Mouse (Mus musculus) hindbrain, embryonic 13.5 days (tissue): ENCODE data around the gene Rbbp4. TPM values are rescaled to one million over a fixed set of nuclear protein-coding genes. Genes with fewer than 3 reads are reported as not detected.

Experiments used
- ATAC-seq: fragments of 200-750 bp; cut with Nextera tagmentation; 2 replicates; pipeline ENCODE4 v1.8.0; 2017; ENCODE audit warnings: moderate TSS enrichment; ENCODE audit not compliant: low FRiP score
- H3K27ac ChIP-seq: fragments of 300-500 bp; sonication (generic); 2 replicates; pipeline ENCODE4 v1.5.1; 2015; ENCODE audit warnings: inconsistent platforms, mild to moderate bottlenecking, moderate library complexity
- H3K27me3 ChIP-seq: fragments of 300-500 bp; sonication (generic); 2 replicates; pipeline ENCODE4 v1.6.1; 2015; ENCODE audit warnings: mild to moderate bottlenecking, inconsistent platforms
- H3K36me3 ChIP-seq: fragments of 300-500 bp; sonication (generic); 2 replicates; pipeline ENCODE4 v1.6.1; 2015; ENCODE audit warnings: mild to moderate bottlenecking, inconsistent platforms
- H3K4me1 ChIP-seq: fragments of 300-500 bp; sonication (generic); replicated peaks from 2 replicates; pipeline ENCODE4 v1.6.1; 2015; ENCODE audit warnings: inconsistent platforms
- H3K4me2 ChIP-seq: fragments of 300-500 bp; sonication (generic); 2 replicates; pipeline ENCODE4 v1.6.1; 2015; ENCODE audit warnings: inconsistent platforms, mild to moderate bottlenecking, moderate library complexity
- H3K4me3 ChIP-seq: fragments of 300-500 bp; sonication (generic); 2 replicates; pipeline ENCODE4 v1.5.1; 2015; ENCODE audit warnings: mild to moderate bottlenecking, inconsistent platforms
- H3K9ac ChIP-seq: fragments of 300-500 bp; sonication (generic); 2 replicates; pipeline ENCODE4 v1.6.1; 2015; ENCODE audit warnings: mild to moderate bottlenecking, inconsistent platforms
- H3K9me3 ChIP-seq: fragments of 300-500 bp; sonication (generic); 2 replicates; pipeline ENCODE4 v1.6.1; 2016; ENCODE audit warnings: inconsistent platforms
- WGBS: fragments of 180-500 bp; shearing (Covaris S2); methylation state at CpG from one replicate; pipeline ENCODE4 v1.1.7; 2015; 5-methylcytosine and 5-hydroxymethylcytosine counted together
- polyA plus RNA-seq: library from polyadenylated mRNA; unstranded; fragments of >200 nt; fragmentation: Nextera tagmentation; extraction: Ambion mirVana; gene quantifications from 2 replicates; pipeline ENCODE4 v1.2.1, GENCODE M21; 2015

Rbbp4 gene
- polyA plus RNA-seq, 1 experiment from 2014 or later = 373 TPM

GRCm38 (mm10) chr4:129286683-129287471 is 48.3 kb downstream of the Rbbp4 start:
- Histone ChIP-seq H3K27ac (no peak overlapping the region; the same call in 1 of the 2 replicates), H3K4me2 (peak overlapping the region; percentile 88), H3K27me3 (peaks cover 30% of the 10 kb centered on the region), H3K9ac (peak overlapping the region; percentile 75), H3K9me3 (no peaks in the 10 kb centered on the region), H3K4me1 (peaks cover 22% of the 10 kb centered on the region), H3K4me3 (peak overlapping the region; percentile 51), H3K36me3 (no peaks in the 10 kb centered on the region)
- ATAC-seq = no peak
- 2% methylated on average over 28 of the region's 28 CpGs for WGBS

GRCm38 (mm10) chr4:129286001-129286682 is 49.0 kb downstream of the Rbbp4 start:
- Histone ChIP-seq H3K9ac (0 out of 2 replicates have a peak overlapping the region, but pooled peaks have one; percentile 75), H3K9me3 (no peaks in the 10 kb centered on the region), H3K4me3 (peak overlapping the region; percentile 51), H3K27ac (no peak overlapping the region; the same call in 1 of the 2 replicates), H3K27me3 (peaks cover 30% of the 10 kb centered on the region), H3K36me3 (no peaks in the 10 kb centered on the region), H3K4me1 (peaks cover 22% of the 10 kb centered on the region), H3K4me2 (peak overlapping the region; percentile 88)
- ATAC-seq = no peak
- 69% methylated on average over 5 of the region's 5 CpGs for WGBS

- no peak overlapping the region for H3K4me3 ChIP-seq
- no peaks in the 10 kb centered on the region for H3K9me3 ChIP-seq
- peaks cover 22% of the 10 kb centered on the region for H3K4me1 ChIP-seq
- ATAC-seq = no peak
- peaks cover 30% of the 10 kb centered on the region for H3K27me3 ChIP-seq
- no peak overlapping the region for H3K27ac ChIP-seq
- WGBS = 93% methylated on average over 2 of the region's 2 CpGs
- no peak overlapping the region for H3K9ac ChIP-seq
- H3K36me3 ChIP-seq = no peaks in the 10 kb centered on the region
- H3K4me2 ChIP-seq = no peak overlapping the region
Observed at GRCm38 (mm10) chr4:129284685-129285084, 50.5 kb downstream of the Rbbp4 start.

GRCm38 (mm10) chr4:129283226-129283625 is 51.9 kb downstream of the Rbbp4 start:
- Histone ChIP-seq H3K4me3 (no peak overlapping the region), H3K36me3 (no peaks in the 10 kb centered on the region), H3K4me1 (peaks cover 22% of the 10 kb centered on the region), H3K27ac (no peak overlapping the region), H3K4me2 (no peak overlapping the region), H3K9ac (no peak overlapping the region), H3K9me3 (no peaks in the 10 kb centered on the region), H3K27me3 (peaks cover 27% of the 10 kb centered on the region)
- WGBS = 86% methylated on average over 5 of the region's 5 CpGs
- ATAC-seq = no peak

- no peaks in the 10 kb centered on the region for H3K9me3 ChIP-seq
- H3K9ac ChIP-seq = no peak overlapping the region
- no peak for ATAC-seq
- H3K27ac ChIP-seq = no peak overlapping the region
- H3K4me2 ChIP-seq = no peak overlapping the region
- H3K27me3 ChIP-seq = peaks cover 23% of the 10 kb centered on the region
- H3K4me3 ChIP-seq = no peak overlapping the region
- WGBS = 83% methylated on average over 5 of the region's 5 CpGs
- H3K36me3 ChIP-seq = no peaks in the 10 kb centered on the region
- H3K4me1 ChIP-seq = peaks cover 22% of the 10 kb centered on the region
Observed at GRCm38 (mm10) chr4:129282786-129283185, 52.4 kb downstream of the Rbbp4 start.

GRCm38 (mm10) chr4:129276453-129276865 is 58.7 kb downstream of the Rbbp4 start:
- Histone ChIP-seq H3K4me1 (peaks cover 4% of the 10 kb centered on the region; the same call in 1 of the 2 replicates), H3K27me3 (no peaks in the 10 kb centered on the region), H3K27ac (no peak overlapping the region), H3K4me2 (no peak overlapping the region), H3K9me3 (no peaks in the 10 kb centered on the region), H3K36me3 (no peaks in the 10 kb centered on the region), H3K4me3 (no peak overlapping the region), H3K9ac (no peak overlapping the region)
- peak; percentile 46; the same call in 1 of the 2 replicates for ATAC-seq
- WGBS = 2% methylated on average over 18 of the region's 18 CpGs

GRCm38 (mm10) chr4:129272756-129273046 is 62.5 kb downstream of the Rbbp4 start:
- Histone ChIP-seq H3K27ac (no peak overlapping the region), H3K4me1 (peaks cover 4% of the 10 kb centered on the region; the same call in 1 of the 2 replicates), H3K9ac (no peak overlapping the region), H3K4me3 (no peak overlapping the region), H3K4me2 (no peak overlapping the region), H3K9me3 (no peaks in the 10 kb centered on the region), H3K36me3 (no peaks in the 10 kb centered on the region), H3K27me3 (no peaks in the 10 kb centered on the region)
- 40% methylated on average over 5 of the region's 5 CpGs for WGBS
- no peak for ATAC-seq

- WGBS = 22% methylated on average over 15 of the region's 15 CpGs
- H3K27ac ChIP-seq = no peak overlapping the region
- H3K4me3 ChIP-seq = no peak overlapping the region
- no peaks in the 10 kb centered on the region for H3K9me3 ChIP-seq
- ATAC-seq = no peak
- no peak overlapping the region for H3K4me2 ChIP-seq
- no peaks in the 10 kb centered on the region for H3K36me3 ChIP-seq
- no peak overlapping the region for H3K9ac ChIP-seq
- no peaks in the 10 kb centered on the region for H3K27me3 ChIP-seq
- H3K4me1 ChIP-seq = peaks cover 4% of the 10 kb centered on the region; the same call in 1 of the 2 replicates
Observed at GRCm38 (mm10) chr4:129271991-129272755, 63.0 kb downstream of the Rbbp4 start.

GRCm38 (mm10) chr4:129268698-129269097 is 66.5 kb downstream of the Rbbp4 start:
- no peaks in the 10 kb centered on the region for H3K27me3 ChIP-seq
- H3K4me1 ChIP-seq = peaks cover 12% of the 10 kb centered on the region; the same call in 1 of the 2 replicates
- H3K36me3 ChIP-seq = no peaks in the 10 kb centered on the region
- no peak for ATAC-seq
- no peak overlapping the region for H3K4me2 ChIP-seq
- no peaks in the 10 kb centered on the region for H3K9me3 ChIP-seq
- no peak overlapping the region for H3K27ac ChIP-seq
- H3K4me3 ChIP-seq = no peak overlapping the region
- WGBS = 57% methylated on average over 1 of the region's 1 CpGs
- H3K9ac ChIP-seq = no peak overlapping the region

- 62% methylated on average over 5 of the region's 5 CpGs for WGBS
- H3K9me3 ChIP-seq = no peaks in the 10 kb centered on the region
- no peak for ATAC-seq
- no peak overlapping the region for H3K4me2 ChIP-seq
- no peak overlapping the region for H3K4me3 ChIP-seq
- no peak overlapping the region for H3K27ac ChIP-seq
- no peaks in the 10 kb centered on the region for H3K27me3 ChIP-seq
- H3K4me1 ChIP-seq = peaks cover 18% of the 10 kb centered on the region
- H3K9ac ChIP-seq = no peak overlapping the region
- H3K36me3 ChIP-seq = no peaks in the 10 kb centered on the region
Observed at GRCm38 (mm10) chr4:129266821-129267220, 68.3 kb downstream of the Rbbp4 start.

GRCm38 (mm10) chr4:129266191-129266590 is 69.0 kb downstream of the Rbbp4 start:
- no peaks in the 10 kb centered on the region for H3K27me3 ChIP-seq
- no peak overlapping the region for H3K9ac ChIP-seq
- 89% methylated on average over 4 of the region's 4 CpGs for WGBS
- peaks cover 18% of the 10 kb centered on the region for H3K4me1 ChIP-seq
- ATAC-seq = no peak
- H3K4me3 ChIP-seq = no peak overlapping the region
- no peak overlapping the region for H3K4me2 ChIP-seq
- no peaks in the 10 kb centered on the region for H3K36me3 ChIP-seq
- no peak overlapping the region for H3K27ac ChIP-seq
- H3K9me3 ChIP-seq = no peaks in the 10 kb centered on the region
